Mouse (Mus musculus) erythroblast, embryonic 14.5 days (primary cell): ENCODE results near the gene Cct7.

Experiments
- GATA1 ChIP-seq: IDR thresholded peaks from 2 replicates; pipeline ENCODE4 v1.6.1; 2012; ENCODE audit warnings: low read length, inconsistent platforms, mixed read lengths
- TAL1 ChIP-seq: IDR thresholded peaks from 3 replicates; pipeline ENCODE4 v1.6.1; 2012; ENCODE audit warnings: low read length, inconsistent platforms, mixed read lengths

- TF ChIP-seq GATA1 (no peak), TAL1 (no peak)
Measured at GRCm38 (mm10) chr6:85436631-85437030, 14.7 kb upstream of the Cct7 start.
